In genomic region chr10:3818940-3819701, GRCm38 (mm10) we compare ENCODE assay signal across 10 mouse cellular contexts.
A peak's percentile ranks its signal among the peaks of the same experiment; 100 is the strongest.
DNase-seq lines count a peak whose midpoint lies in the region; ATAC-seq and TF ChIP-seq lines count a peak whose summit lies in the region.
"Had no signal": no experiment of that assay in that cellular context is flagged by ENCODE, and none has a peak within 500 bp of the region (broad histone marks: within the 10 kb centered on the region; RNA-seq: fewer than 3 reads in every experiment).

No protein-coding gene starts in this region.

- no peak overlapping the region for H3K4me2 ChIP-seq in intestine, postnatal 0 days (replicated peaks; ENCODE audit: low read depth)
- H3K4me2 ChIP-seq: stomach, embryonic 15.5 days had no signal

- TF ChIP-seq POLR2A in cortical plate, adult 2 months (IDR thresholded peaks at IDR 0.05; ENCODE audit: extremely low read depth, insufficient read depth, low read length), result no peak

- peak overlapping the region; percentile 50 for H3K27ac ChIP-seq in cortical plate, adult 2 months (ENCODE audit: insufficient read depth, low read length)
- no peak overlapping the region for H3K27ac ChIP-seq in intestine, postnatal 0 days (ENCODE audit: low read depth, low read length)
- H3K27ac ChIP-seq: liver, embryonic 14.5 days; stomach, embryonic 15.5 days had no signal

- no peak overlapping the region for H3K9ac ChIP-seq in intestine, postnatal 0 days (ENCODE audit: low read depth, low read length)
- H3K9ac ChIP-seq: liver, embryonic 14.5 days; stomach, embryonic 15.5 days had no signal

- no peaks in the 10 kb centered on the region for H3K9me3 ChIP-seq in intestine, postnatal 0 days (ENCODE audit: control insufficient read depth)
- H3K9me3 ChIP-seq: stomach, embryonic 15.5 days had no signal

- WGBS in intestine, postnatal 0 days, result 52% methylated on average over 5 of the region's 5 CpGs

- DNase-seq in cerebellum, adult 9-11 months, result peak; percentile 20
- peak; percentile 29 for DNase-seq in lung, postnatal 25 days (ENCODE audit: low spot score)
- no peak for DNase-seq in c-Kit-positive CD71-positive TER-119-positive erythroid progenitor cells, embryonic 14.5 days (ENCODE audit: low spot score)
- no peak for DNase-seq in heart, postnatal 4 days
- no peak for DNase-seq in cerebellum, adult 11 months

- no peaks in the 10 kb centered on the region for H3K36me3 ChIP-seq in intestine, postnatal 0 days (ENCODE audit: control insufficient read depth, insufficient read depth)
- H3K36me3 ChIP-seq: stomach, embryonic 15.5 days had no signal

- H3K27me3 ChIP-seq in intestine, postnatal 0 days (replicated peaks; ENCODE audit: control insufficient read depth, insufficient read depth, low read length), result no peaks in the 10 kb centered on the region
- H3K27me3 ChIP-seq: stomach, embryonic 15.5 days had no signal

- peaks cover 4% of the 10 kb centered on the region; the same call in 1 of the 2 replicates for H3K4me1 ChIP-seq in cortical plate, adult 2 months (ENCODE audit: control insufficient read depth, insufficient read depth, low read length)
- peaks cover 4% of the 10 kb centered on the region; the same call in 1 of the 2 replicates for H3K4me1 ChIP-seq in intestine, postnatal 0 days (replicated peaks; ENCODE audit: control insufficient read depth, insufficient read depth, low read length)
- H3K4me1 ChIP-seq: stomach, embryonic 15.5 days had no signal

- H3K4me3 ChIP-seq in cortical plate, adult 2 months (ENCODE audit: insufficient read depth, low read length), result no peak overlapping the region
- H3K4me3 ChIP-seq in intestine, postnatal 0 days (ENCODE audit: low read depth, low read length), result no peak overlapping the region
- H3K4me3 ChIP-seq: stomach, embryonic 15.5 days had no signal

- ATAC-seq in cerebellum, adult (ENCODE audit: insufficient number of reproducible peaks, low FRiP score, low TSS enrichment), result no peak
- ATAC-seq in intestine, postnatal 0 days, result peak; percentile 92

- TF ChIP-seq CTCF in cortical plate, adult 2 months (IDR thresholded peaks at IDR 0.05; ENCODE audit: extremely low read depth, insufficient read depth, low read length), result no peak
- no peak for TF ChIP-seq CTCF in intestine, postnatal 0 days (IDR thresholded peaks at IDR 0.05; ENCODE audit: low read depth)

Comparison
In these comparisons a context has a peak if more than half of its experiments do, and no peak if none do; other contexts are left out.
1. DNase-seq: peak in cerebellum, adult 9-11 months (single experiment) and lung, postnatal 25 days (single experiment); none in c-Kit-positive CD71-positive TER-119-positive erythroid progenitor cells, embryonic 14.5 days (single experiment), heart, postnatal 4 days (single experiment) and cerebellum, adult 11 months (single experiment).